Mouse (Mus musculus) spleen, postnatal 36 days (tissue): Measurements from ENCODE around the gene Kctd21.

Experiments
- DNase-seq, 2 experiments: peaks; one replicate each; pipeline ENCODE4 v3.0.0; 2022; ENCODE audit warnings: low spot score in 2 of 2, mixed read lengths in 1 of 2

Gene Kctd21

DNA sequence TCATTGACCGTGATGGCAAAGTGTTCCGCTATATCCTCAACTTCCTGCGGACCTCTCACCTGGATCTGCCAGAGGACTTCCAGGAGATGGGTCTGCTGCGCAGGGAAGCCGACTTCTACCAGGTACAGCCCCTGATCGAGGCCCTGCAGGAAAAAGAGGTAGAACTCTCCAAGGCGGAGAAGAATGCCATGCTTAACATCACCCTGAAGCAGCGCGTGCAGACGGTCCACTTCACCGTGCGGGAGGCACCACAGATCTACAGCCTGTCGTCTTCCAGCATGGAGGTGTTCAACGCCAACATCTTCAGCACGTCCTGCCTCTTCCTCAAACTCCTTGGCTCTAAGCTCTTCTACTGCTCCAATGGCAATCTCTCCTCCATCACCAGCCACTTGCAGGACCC is 15.3 kb downstream of the Kctd21 start:
- DNase-seq = no peak

DNA sequence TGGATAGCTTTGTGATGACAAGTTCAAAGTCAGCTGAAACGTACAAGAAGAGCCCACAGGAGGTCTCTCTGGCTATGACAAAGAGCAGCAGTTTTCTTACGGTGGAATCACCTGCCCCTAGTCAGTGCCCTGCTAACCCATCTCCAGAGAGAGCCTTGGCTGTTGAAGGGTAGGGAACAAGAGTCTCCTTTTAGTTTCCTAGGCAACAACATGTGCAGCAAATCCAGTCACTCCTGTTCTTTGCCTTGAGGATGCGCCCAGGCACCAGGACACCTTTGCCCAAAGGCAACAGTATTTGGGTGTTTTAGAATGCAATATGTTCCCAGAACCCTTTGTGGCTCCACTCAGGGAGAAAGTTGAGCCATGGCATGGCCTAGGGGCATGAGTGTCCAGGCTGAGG is 16.2 kb downstream of the Kctd21 start:
- DNase-seq = no peak

DNA sequence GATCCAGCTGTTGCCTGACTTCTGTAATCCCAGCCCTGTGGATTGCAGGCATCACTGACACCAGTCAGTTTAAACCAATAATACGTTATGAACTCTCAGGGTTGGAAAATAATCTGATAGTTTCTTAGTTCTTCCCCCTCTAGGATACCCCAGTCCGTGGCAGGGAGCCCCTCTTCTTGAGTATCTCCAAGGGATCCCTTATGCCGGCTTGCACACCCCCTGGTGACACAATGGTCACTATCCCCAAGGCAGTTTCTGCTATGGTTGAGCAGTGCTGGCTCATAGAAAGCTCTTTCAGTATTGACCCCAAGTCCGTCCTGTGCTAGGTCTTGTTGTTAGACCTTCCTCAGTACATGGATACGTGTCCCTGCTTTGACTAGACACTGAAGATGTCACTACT is 16.7 kb downstream of the Kctd21 start:
- no peak for DNase-seq

DNA sequence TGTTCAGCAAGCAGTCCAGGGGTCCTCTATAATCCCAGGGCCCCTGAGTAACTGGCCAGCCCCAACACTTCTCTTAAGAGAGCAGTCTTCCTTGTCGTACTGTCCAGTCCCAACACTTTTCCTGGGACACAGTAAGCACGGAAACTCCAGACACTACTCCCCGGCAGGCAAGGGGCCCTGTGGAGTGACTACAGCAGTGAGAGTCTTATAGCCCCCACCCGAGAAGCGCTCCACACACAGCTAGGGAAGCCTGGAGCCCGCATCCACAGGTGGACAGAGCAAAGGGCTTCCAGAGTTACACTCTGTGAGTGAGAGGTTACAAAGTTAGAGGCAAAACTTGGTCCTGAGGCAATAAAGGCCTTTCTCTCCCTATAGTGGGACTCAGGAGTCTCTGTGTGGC is 17.3 kb downstream of the Kctd21 start:
- no peak for DNase-seq

DNA sequence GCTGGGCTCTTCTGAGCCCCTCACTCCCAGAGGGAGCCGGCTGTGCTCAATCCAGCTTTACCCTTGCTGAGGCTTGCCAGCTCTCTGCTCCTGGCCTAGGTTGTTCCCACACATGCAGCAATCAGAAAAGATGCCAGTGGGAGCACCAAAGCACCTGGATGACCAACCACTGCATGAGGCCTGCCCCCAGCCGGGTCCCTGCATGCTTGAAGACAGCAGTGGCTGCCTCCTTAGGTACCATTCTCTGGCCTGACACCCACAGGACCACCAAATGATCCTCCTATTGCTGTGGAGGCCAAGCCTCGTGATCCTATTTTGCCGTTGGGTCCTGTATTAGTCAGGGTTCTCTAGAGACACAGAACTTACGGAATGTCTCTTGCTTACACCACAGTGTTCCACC is 18.8 kb downstream of the Kctd21 start:
- no peak for DNase-seq

DNA sequence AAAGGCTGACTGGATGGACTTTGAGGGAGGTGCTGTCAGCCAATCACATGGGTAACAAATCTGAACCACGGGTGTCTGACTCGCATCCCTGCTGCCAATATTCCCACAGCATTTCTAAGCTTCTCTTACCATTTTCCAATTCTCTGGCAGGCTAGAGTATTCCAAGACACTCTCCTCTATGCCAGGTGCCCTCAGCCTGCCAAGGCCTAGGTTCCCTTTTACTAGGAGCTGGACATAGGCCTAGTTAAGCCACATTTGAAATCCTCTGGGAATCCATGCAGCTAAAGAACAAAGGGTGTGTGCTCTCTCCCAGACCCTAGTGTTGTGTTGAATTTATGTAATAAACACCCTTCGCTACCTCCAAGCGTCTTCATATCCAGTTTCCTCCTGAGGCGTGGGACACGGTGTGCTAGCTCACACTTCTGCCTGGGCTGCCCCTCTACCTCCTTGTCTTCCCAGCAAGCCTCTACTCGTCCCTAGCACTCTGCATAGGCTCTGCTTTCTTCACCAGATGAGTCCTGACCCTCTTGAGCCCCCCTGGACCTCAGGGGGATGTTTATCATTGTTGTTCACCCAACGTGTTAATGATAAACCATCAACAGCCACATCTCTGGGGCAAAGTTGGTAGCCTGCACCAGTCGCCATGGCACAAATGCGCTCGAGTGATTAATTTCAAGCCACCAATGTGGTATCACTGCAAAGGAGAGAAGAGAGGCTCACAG is 19.8 kb downstream of the Kctd21 start:
- DNase-seq = no peak

DNA sequence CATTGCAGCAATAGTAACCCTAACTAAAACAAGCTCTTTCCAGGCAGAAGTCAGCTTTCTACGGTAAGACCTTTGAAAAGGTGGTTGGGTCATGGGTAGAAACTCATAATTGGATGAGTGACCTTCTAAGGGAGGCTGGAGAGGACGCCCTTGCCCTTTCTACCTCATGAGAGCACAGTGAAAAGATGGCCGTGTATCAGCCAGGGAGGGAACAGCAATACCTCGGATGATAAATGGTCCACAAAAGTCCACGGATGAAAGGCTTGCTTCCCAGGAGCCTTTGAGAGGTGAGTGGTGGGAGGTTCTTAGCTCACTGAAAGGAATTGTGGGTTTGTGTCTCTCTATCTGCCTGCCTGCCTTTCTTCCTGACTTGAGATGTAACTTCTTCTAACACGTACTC is 21.2 kb downstream of the Kctd21 start:
- DNase-seq = no peak

DNA sequence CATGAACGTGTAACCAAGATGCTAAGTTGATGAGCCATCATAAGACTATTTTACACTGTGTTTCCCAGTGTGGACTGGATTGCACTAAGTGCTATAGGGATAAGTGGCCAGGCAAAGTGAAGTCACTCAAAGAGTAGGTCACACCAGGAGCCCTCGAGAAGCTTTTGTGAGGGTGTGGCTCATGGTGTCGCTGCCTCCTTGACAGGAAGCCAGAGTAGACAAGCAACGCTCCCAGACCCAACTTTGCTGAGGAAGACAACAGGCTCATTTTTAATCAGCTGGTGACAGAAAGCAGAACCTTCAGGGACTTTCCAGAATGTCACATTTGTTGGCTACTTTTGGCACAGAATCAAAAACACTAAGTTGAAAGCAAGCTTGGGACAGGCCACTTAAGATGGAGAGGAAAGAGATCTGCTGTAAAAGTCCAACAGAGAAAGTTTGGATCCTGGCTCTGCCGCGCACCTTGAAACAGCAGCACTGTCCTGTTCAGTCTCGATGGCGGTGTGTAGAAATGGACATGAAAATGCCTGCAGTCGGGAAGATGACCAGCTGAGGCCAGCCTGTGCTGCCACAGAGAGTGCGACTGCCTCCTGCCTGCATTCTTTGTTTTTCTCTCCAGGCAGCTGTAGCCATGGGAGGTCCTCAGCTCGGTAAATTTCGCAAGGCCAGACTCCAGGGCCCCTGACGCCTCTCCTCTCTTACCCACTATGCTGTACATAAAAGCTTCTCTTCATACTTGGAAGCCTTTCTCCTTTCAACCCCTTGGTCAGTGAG is 23.1 kb downstream of the Kctd21 start:
- DNase-seq = peak; percentile 39 to 57

DNA sequence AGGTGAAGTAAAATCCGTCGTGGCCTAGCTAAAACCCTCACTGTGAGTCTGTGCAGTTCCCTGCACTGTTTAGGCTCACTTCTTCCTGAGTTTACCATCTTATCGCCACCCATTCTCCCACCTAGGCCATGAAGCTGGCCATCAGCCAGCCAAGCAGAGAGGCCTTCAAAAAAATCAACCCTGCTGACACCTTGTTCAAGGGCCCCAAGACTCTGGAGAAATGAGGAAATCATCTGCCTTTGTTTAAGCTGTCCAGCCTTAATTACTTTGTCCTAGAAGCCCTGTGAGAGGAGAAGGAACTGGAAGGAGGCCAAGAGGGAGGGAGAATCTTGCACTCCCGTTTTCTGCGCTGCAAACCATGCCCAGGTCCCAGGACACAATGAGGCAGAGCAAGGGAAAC is 24.1 kb downstream of the Kctd21 start:
- no peak for DNase-seq

DNA sequence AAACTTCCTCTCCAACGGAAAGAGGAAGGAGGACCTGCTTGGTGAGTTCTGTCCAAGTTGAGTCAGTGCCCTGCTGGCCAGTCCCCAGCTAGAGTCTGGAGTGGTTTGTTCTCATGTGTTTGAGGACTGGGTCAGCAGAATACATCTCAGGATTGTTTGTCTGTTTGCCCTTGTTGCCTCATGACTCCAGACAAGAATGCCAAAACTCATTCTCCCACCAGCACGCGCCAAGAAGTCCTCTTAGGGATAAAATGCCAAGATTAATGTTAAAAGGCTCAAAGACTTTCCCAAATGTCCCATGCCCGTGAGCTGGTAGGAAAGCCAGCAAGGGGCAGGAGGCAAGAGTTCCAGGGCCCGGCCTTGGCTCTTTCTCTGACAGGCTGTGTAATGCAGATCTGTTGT is 24.7 kb downstream of the Kctd21 start:
- peak; percentile 8 to 26 for DNase-seq

DNA sequence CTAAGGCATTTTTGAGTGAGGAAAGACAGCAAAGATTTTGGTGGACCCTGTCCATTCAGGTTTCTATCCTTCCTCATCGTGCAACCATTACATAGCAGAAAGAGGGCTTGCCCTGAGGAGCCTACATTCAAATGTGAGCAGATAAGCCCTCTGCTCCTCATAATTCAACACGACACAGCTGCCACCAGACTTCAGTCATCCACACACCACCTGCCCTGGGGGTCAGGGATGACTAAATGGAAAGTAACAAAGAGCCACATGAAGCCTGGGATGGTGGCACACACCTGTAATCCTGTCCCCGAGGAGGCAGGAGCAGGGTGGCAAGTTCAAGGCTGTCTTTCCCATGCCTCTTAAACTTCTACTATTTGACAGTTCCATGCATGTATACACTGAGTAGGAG is 25.7 kb downstream of the Kctd21 start:
- DNase-seq = no peak

DNA sequence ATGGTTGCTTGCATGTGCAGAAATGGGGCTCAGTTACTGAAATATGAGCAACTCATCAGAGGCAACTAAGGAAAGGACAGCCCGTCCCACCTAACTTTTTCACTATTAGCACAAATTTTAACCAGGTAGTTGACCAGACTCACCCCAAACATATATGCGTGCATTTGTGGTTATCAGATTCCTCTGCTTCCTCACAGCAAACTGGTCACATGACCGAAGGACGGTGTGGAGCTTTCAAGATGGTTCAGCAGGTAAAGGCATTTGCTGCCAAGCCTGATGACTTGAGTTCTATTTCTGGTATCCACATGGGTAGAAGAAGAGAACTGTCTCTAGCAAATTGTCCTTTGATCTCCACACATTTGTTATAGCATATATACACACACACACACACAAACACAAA is 26.2 kb downstream of the Kctd21 start:
- DNase-seq = no peak

DNA sequence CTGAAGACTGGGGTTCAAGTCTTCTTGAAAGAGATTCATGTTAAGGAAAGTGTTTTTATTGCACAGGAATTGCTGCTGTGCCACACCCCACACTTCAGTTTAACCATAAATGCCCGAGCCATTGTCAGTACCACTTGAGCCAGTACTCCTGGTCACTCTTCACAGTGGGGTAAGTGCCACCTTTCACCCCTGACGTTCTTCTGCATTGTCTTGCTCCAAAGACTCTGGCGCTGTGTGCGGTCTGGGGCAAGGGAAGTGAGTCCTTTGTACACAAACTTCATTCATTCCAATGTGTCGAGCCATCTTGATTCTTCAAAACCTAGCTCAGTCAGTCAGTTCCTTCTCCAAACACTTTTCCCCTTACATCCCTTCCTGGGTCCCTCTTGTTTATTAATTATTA is 28.0 kb downstream of the Kctd21 start:
- DNase-seq = no peak

DNA sequence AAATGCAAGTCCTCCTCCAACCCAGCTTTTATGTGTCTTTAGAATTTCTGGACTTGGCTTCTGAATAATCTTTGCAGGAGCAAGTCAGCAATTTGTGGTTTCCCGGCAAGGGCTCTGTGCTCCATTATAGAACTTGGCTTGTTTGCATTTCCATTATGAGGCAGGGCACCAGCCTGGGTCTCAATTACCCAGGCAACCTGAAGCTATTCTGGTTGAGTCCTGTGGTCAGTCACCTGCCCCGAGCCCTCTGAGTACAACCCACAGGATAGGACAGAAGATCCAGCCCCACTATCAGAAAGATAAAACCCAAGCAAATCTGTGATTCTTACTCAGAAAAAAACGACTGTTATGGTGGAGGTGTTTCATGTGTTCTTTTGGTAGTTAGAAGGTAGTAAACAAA is 28.8 kb downstream of the Kctd21 start:
- no peak for DNase-seq

DNA sequence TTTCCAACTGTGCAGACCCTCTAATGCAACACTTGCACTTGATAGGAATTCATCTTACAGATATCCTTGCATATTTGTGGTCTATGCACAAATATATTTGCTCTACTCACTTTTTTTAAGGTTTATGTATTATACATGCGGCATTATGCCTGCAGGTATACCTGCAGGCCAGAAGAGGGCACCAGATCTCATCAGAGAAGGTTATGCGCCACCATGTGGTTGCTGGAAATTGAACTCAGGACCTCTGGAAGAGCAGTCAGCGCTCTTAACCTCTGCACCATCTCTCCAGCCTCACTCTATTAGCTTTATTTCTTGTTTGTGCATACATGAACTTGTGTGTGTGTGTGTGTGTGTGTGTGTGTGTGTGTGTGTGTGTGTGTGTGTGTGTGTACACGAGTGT is 29.3 kb downstream of the Kctd21 start:
- peak; percentile 43 for DNase-seq

DNA sequence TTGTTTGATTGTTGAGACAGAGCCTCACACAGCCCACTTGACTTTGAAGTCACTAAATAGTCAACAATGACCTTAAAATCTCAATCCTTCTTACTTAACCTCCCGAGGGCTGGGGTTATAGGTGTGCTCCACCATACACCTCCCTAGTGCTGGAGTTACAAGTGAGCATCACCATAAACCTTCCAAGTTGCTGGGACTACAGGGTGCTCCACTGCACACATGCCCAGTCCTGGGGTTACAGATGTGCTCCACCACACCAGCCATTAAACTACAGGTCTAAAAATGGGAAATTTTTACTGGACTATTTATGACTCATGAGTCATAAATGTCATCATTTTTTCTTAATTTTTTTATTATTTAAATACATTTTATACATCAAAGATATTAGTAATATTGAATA is 33.8 kb downstream of the Kctd21 start:
- DNase-seq = no peak

DNA sequence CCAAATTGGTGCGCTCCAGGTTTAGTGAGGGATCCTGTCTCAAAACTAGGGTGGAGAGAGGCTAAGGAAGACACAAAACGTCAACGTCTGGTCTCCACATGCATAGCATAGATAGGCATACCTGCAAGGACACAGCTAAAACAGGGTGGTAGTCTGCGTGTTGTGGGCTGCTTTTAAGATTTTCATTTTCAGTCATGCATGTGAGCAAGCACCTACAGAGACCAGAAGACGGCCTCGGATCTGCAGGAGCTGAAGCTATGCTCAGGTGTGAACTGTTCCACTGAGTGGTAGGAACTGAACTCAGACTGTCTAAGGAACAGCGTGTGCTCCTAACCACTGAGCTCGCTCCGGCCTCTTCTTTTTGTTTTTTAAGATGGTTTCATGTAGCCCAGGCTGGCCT is 43.0 kb downstream of the Kctd21 start:
- DNase-seq = no peak

DNA sequence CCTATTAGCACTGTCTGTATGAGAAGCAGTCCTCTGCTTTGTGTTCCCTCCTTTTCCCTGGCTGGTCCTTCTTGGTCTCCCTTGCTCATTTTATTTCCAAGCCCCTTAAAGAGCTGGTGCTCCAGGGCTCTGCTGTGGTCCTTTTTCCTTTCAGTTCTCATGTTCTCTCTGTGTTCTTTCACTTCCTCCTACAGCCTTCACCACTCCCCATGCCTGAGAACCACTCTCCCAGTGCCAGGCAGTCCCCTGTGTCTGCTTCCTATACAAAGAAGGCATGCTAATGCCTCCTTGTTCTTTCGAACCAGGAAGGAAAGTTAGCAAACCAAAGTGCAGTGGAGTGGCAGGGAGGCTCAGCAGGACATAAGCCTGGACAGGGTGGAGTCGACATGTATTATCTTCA is 43.8 kb downstream of the Kctd21 start:
- peak; percentile 43 for DNase-seq

DNA sequence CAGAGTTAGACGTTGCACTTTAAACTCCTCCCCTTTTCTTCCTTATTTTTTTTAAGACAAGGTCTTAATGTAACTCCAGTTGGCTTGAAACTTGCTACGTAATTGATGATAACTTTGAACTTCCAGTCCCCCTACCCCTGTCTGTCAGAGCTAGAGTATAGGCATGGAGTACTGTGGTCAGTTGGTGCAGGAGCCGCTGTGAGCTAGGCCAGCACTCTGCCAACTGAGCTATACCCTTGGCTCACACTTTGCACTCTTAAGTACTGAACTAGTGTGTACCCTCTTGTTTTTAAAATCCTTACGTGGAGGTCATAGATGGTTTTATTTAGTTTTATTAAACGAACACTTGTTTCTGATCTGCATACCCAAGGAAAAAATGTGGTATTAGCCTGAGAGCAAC is 47.2 kb downstream of the Kctd21 start:
- no peak for DNase-seq

DNA sequence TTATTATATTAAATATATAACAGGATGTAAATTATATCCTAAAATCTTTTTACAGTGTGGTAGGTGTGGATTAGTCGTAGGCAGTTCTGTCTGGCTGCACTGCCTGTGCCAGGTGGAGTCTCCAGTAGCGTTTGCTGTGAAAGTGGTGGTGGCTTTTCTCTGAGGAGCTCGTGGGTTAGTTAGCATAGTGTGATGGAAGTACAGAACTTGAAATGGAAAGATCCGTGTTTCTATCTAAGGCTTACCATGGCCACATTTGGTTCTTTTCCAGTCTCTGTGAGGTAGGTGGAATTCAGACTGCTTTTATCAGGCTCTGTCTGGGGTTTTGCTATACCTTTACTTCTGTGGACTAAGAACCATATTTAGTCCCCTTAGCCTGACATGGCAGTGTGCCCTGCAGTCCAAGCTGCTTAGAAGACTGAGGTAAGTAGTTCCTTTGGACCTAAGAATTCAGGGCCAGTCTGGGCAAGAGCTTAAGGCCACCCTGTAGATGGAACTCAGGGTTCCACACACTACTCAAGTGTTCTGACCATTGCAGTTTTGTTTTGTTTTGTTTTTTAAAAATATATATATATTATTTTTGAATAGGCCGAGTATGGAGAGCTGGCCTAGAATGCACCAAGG is 48.5 kb downstream of the Kctd21 start:
- DNase-seq = no peak

DNA sequence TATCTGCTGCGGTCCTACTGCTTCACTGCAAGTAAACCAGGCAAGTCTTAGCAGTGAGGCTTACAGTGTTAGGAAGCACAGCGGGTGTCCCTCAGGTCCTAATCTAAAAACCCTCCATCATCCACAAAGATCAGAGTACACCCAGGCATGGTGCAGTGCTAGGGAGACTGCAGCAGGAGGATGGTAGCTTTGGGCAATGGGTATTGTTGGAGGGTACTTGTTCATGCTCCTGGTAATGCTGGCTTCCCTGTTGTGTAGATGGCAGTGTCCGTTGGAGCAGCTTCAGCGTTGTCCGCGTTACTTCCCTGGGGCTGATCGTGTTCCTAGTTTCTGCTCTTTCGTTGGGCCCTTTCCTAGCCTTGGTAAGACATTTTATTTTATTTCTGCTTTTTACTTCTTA is 50.5 kb downstream of the Kctd21 start:
- DNase-seq = no peak

DNA sequence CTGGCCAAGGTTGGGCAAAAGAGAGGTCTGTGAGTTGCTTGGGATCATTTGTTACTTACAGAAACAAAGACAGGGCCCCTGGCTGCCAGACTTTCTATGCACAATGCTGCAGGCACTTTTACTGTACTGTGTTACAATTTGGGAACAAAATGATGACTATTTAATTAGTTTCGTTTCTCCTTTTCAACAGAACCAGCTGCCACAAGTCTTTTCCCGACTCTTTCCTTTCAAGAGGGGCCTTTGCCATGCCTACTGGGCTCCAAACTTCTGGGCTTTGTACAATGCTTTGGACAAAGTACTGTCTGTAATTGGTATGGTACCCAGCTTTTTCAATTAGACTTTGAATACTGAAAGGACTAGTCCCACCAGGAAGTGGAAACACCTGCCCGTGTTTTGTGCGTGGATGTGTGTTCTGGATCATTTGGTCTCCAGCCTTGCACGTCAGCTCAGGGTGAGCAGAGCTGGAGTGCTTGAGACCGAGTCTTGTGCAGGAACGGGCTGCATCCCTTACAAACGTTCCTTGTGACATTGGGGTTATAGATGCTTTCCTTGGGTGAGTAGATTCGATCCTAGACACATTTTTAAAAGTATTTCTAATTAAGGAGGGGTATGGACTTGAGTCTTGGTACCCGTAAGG is 51.5 kb downstream of the Kctd21 start:
- no peak for DNase-seq
